Mouse (Mus musculus) ES-E14 (cell line): ENCODE data around the gene Hoxc12. TPM values are rescaled to one million over a fixed set of nuclear protein-coding genes. Genes with fewer than 3 reads are reported as not detected.

ENCODE experiments used
- DNase-seq: peaks from one replicate; pipeline ENCODE4 v3.0.0-alpha.2; 2013; ENCODE audit warnings: low read depth, low spot score
- H3K27ac ChIP-seq: 2 replicates; pipeline ENCODE4 v1.5.1; 2012; ENCODE audit warnings: low read depth, mild to moderate bottlenecking, low read length, moderate library complexity, mixed read lengths; ENCODE audit not compliant: poor library complexity, insufficient read depth, severe bottlenecking
- H3K36me3 ChIP-seq: 2 replicates; pipeline ENCODE4 v1.6.1; 2012; ENCODE audit warnings: mild to moderate bottlenecking, low read length, moderate library complexity, mixed read lengths; ENCODE audit not compliant: control insufficient read depth, poor library complexity, insufficient read depth, severe bottlenecking
- H3K4me1 ChIP-seq, 2 experiments: fragments of 150-350 bp in 1 of 2; sonication (generic) in 1 of 2; 2 replicates each; pipeline ENCODE4 v1.6.1; 2012; ENCODE audit warnings: low read length in 2 of 2, mild to moderate bottlenecking in 1 of 2, mixed read lengths in 1 of 2; ENCODE audit not compliant: control insufficient read depth in 2 of 2, insufficient read depth in 2 of 2, poor library complexity in 1 of 2
- H3K4me3 ChIP-seq, 2 experiments: fragments of 150-350 bp in 1 of 2; sonication (generic) in 1 of 2; 2 replicates each; pipeline ENCODE4 v1.5.1; 2012; ENCODE audit warnings: low read length in 2 of 2, low read depth in 1 of 2, mild to moderate bottlenecking in 1 of 2, mixed read lengths in 1 of 2; ENCODE audit not compliant: insufficient read depth in 1 of 2, poor library complexity in 1 of 2, severe bottlenecking in 1 of 2
- H3K9ac ChIP-seq: 2 replicates; pipeline ENCODE4 v1.6.1; 2012; ENCODE audit warnings: low read depth, mild to moderate bottlenecking, low read length, mixed read lengths; ENCODE audit not compliant: poor library complexity, insufficient read depth, severe bottlenecking
- H3K9me3 ChIP-seq: fragments of 150-350 bp; sonication (generic); 2 replicates; pipeline ENCODE4 v1.6.1; 2012; ENCODE audit warnings: low read depth, mild to moderate bottlenecking, low read length; ENCODE audit not compliant: control insufficient read depth, insufficient read depth
- CHD2 ChIP-seq: IDR thresholded peaks from 2 replicates; pipeline ENCODE4 v1.6.1; 2014; ENCODE audit warnings: mild to moderate bottlenecking, low read depth, low read length, inconsistent platforms
- HCFC1 ChIP-seq: IDR thresholded peaks from 2 replicates; pipeline ENCODE4 v1.6.1; 2012; ENCODE audit warnings: low read length, inconsistent platforms, borderline replicate concordance; ENCODE audit not compliant: insufficient read depth
- MAFK ChIP-seq: IDR thresholded peaks from 2 replicates; pipeline ENCODE4 v1.6.1; 2014; ENCODE audit warnings: mild to moderate bottlenecking, low read depth, low read length, inconsistent platforms; ENCODE audit not compliant: insufficient read depth
- ZC3H11A ChIP-seq: IDR thresholded peaks from 2 replicates; pipeline ENCODE4 v1.6.1; 2012; ENCODE audit warnings: low read depth, mild to moderate bottlenecking, inconsistent platforms, low read length, borderline replicate concordance
- ZNF384 ChIP-seq: IDR thresholded peaks from 2 replicates; pipeline ENCODE4 v1.6.1; 2012; ENCODE audit warnings: low read depth, low read length, inconsistent platforms
- in situ Hi-C, 2 experiments: fragments of 600-800 bp; cut with MboI; formaldehyde crosslinking; loops; one replicate each; pipeline ENCODE4 v1.15.1; 2025; ENCODE audit warnings: low sequenced_read_pairs in 2 of 2, inconsistent platforms in 1 of 2; ENCODE audit not compliant: unreplicated experiment in 2 of 2
- total RNA-seq: library from RNA; depleted of rRNA; stranded (reverse); fragments of 300-350 nt; gene quantifications from 2 replicates; pipeline ENCODE4 v1.2.3, GENCODE M21; 2012

Hoxc12 gene
- total RNA-seq, 1 experiment = 1.9 TPM

DNA sequence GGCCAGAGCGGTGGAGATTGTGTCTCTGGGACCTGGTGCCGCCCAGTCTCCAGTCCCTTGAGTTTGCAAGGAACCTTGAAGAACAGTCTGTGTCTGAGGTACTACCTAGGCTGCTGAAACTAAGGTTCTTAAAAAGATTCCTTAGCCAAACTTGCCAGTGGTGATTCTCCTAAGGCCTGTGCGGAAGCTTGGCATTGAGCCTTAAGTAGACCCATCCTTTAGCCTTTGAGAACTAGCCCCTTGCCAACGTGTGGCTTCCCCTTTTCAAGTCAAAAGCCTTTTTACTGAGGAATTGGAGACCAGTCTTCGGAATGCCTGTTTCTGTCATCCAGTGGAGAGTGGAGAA lies 6.9 kb downstream of the Hoxc12 start:
- no peak for TF ChIP-seq MAFK
- no peak for TF ChIP-seq HCFC1
- TF ChIP-seq CHD2 = no peak
- TF ChIP-seq ZNF384 = no peak
- TF ChIP-seq ZC3H11A = no peak
- peak overlapping the region in 1 of 2 experiments; percentile 52; a peak in 1 of 4 replicates for H3K4me3 ChIP-seq
- H3K4me1 ChIP-seq = peaks cover 0 to 4% of the 10 kb centered on the region in 2 experiments; a peak in 2 of 4 replicates
- H3K36me3 ChIP-seq = no peaks in the 10 kb centered on the region
- H3K27ac ChIP-seq = no peak overlapping the region
- no peaks in the 10 kb centered on the region for H3K9me3 ChIP-seq
- H3K9ac ChIP-seq = no peak overlapping the region
- DNase-seq = no peak
- in situ Hi-C loops = loop anchor here in 1 of 2 experiments (25.0 kb wide), 1 partner anchor 931 kb away; the partner anchor contains the start of gene Krt8

DNA sequence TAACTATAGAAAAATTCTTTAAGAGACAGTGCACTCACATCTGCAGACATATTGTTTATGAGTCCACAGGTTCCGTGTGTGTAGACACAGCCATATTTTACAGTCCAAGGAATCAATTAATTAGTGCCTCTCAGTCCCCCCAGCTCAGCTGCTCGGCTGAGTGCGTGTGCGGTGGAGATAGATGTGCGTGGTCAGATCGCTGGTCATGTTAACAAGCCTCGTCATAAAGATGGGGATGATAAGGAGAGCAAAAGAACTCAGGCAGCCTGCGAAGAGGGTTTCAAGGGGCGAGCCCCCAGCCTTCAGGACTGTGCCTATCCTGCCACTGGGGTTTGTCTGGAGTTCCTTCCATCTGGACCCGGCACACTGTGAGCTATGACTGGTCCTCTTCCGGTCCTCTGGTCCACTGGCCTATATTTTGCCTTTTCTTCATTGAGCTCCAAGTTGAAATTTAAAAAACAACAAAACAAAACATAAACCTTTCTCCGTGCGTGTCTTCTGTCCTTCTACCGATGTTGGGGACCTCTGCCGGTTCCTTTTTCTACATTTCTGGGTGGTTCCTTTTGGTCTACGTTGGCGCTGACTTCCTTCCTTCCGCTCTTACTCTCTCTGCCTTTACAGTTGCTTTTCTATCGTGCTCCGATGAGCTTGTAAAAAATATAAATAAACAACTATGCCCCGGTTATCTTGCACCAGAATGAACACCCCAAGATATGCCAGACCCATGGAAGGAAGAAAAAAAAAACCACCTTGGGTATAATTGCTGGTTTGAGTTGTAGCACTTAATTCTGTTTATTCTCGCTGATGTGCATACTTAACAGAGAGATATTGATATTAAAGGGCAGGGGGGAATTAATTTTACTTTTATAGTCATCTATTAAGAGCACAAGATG lies 8.9 kb downstream of the Hoxc12 start:
- H3K27ac ChIP-seq = no peak overlapping the region
- H3K9ac ChIP-seq = no peak overlapping the region
- H3K4me3 ChIP-seq = no peak overlapping the region
- no peak for DNase-seq
- TF ChIP-seq HCFC1 = no peak
- TF ChIP-seq CHD2 = no peak
- no peak for TF ChIP-seq ZNF384
- no peak for TF ChIP-seq MAFK
- no peak for TF ChIP-seq ZC3H11A
- H3K9me3 ChIP-seq = no peaks in the 10 kb centered on the region
- no peaks in the 10 kb centered on the region for H3K36me3 ChIP-seq
- in situ Hi-C loops = loop anchor here in 1 of 2 experiments (25.0 kb wide), 1 partner anchor 933 kb away; the partner anchor contains the start of gene Krt8
- no peaks in the 10 kb centered on the region; a peak in 2 of 4 replicates for H3K4me1 ChIP-seq

DNA sequence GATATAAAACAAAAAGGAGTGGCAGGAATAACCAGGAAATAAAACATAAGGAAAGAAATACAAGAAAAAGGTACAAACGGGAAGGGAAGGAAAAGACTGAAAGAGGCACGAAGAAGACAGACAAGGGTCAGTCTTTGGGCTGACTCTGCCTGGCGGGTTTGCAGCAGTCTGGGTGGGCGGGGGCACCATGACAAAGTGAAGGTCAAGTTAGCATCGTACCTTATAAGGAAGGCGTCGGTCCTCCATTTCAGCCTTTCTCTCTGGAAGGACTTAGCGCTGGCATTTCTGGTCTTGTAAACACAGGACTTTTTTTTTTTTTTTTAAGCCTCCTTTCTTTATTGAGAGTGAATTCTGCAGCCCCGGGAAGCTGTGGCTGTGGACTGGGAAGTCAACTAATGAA lies 10.7 kb downstream of the Hoxc12 start:
- Histone ChIP-seq H3K9ac (no peak overlapping the region), H3K4me3 (no peak overlapping the region), H3K9me3 (no peaks in the 10 kb centered on the region), H3K27ac (no peak overlapping the region), H3K36me3 (no peaks in the 10 kb centered on the region), H3K4me1 (no peaks in the 10 kb centered on the region; a peak in 2 of 4 replicates)
- in situ Hi-C loops = loop anchor here in 1 of 2 experiments (25.0 kb wide), 1 partner anchor 935 kb away; the partner anchor contains the start of gene Krt8
- no peak for DNase-seq
- TF ChIP-seq ZNF384 (0 out of 2 replicates have a peak, but pooled peaks have one; percentile 18), ZC3H11A (no peak), MAFK (no peak)

DNA sequence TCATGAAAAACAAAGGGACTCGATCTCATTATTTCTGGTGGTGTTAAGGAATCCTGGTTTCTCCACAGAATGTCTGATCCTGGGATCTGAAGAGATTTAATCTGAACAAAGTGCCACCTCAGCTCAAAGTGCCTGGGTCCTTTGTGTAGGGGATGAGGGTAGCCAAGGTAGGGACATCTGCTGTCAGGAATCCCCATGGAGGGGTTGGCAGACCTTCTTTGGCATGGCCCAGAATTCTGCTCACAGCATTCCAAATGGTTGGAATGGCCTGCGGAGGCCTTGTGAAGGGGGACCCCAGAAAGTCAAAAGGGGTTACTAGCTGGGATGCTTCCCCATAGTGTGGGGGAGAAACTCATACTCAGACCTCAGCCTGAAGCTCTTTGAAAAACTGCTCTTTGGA lies 12.3 kb downstream of the Hoxc12 start:
- no peaks in the 10 kb centered on the region; a peak in 2 of 4 replicates for H3K4me1 ChIP-seq
- TF ChIP-seq ZC3H11A (no peak), CHD2 (no peak), HCFC1 (no peak), MAFK (no peak), ZNF384 (no peak)
- no peak overlapping the region for H3K9ac ChIP-seq
- no peak overlapping the region for H3K4me3 ChIP-seq
- H3K9me3 ChIP-seq = no peaks in the 10 kb centered on the region
- no peak for DNase-seq
- in situ Hi-C loops = loop anchor here in 1 of 2 experiments (25.0 kb wide), 1 partner anchor 937 kb away; the partner anchor contains the start of gene Krt8
- no peaks in the 10 kb centered on the region for H3K36me3 ChIP-seq
- H3K27ac ChIP-seq = no peak overlapping the region
